Mouse (Mus musculus) midbrain, embryonic 14.5 days (tissue): Measurements from ENCODE around the gene Olfr948. TPM values are rescaled to one million over a fixed set of nuclear protein-coding genes. Genes with fewer than 3 reads are reported as not detected.

Experiments
- ATAC-seq: fragments of 200-750 bp; cut with Nextera tagmentation; 2 replicates; pipeline ENCODE4 v1.8.0; 2017; ENCODE audit warnings: moderate number of reproducible peaks, moderate library complexity; ENCODE audit not compliant: low FRiP score, low TSS enrichment
- DNase-seq: peaks from one replicate; pipeline ENCODE4 v3.0.0-alpha.2; 2015
- H3K27ac ChIP-seq: fragments of 300-500 bp; sonication (generic); replicated peaks from 2 replicates; pipeline ENCODE4 v1.5.1; 2014; ENCODE audit warnings: mild to moderate bottlenecking, low read depth, low read length, moderate library complexity
- H3K27me3 ChIP-seq: fragments of 300-500 bp; sonication (generic); 2 replicates; pipeline ENCODE4 v1.6.1; 2014; ENCODE audit warnings: low read length, control low read depth, mixed read lengths; ENCODE audit not compliant: control insufficient read depth, insufficient read depth
- H3K36me3 ChIP-seq: fragments of 300-500 bp; sonication (generic); 2 replicates; pipeline ENCODE4 v1.6.1; 2014; ENCODE audit warnings: low read length, control low read depth; ENCODE audit not compliant: control insufficient read depth, insufficient read depth
- H3K4me1 ChIP-seq: fragments of 300-500 bp; sonication (generic); 2 replicates; pipeline ENCODE4 v1.6.1; 2014; ENCODE audit warnings: mild to moderate bottlenecking, antibody characterized with exemption, low read length, control low read depth; ENCODE audit not compliant: control insufficient read depth, insufficient read depth
- H3K4me2 ChIP-seq: fragments of 300-500 bp; sonication (generic); 2 replicates; pipeline ENCODE4 v1.6.1; 2014; ENCODE audit warnings: mild to moderate bottlenecking, low read length, moderate library complexity
- H3K4me3 ChIP-seq: fragments of 300-500 bp; sonication (generic); replicated peaks from 2 replicates; pipeline ENCODE4 v1.5.1; 2014; ENCODE audit warnings: low read depth, low read length
- H3K9ac ChIP-seq: fragments of 300-500 bp; sonication (generic); replicated peaks from 2 replicates; pipeline ENCODE4 v1.6.1; 2014; ENCODE audit warnings: mild to moderate bottlenecking, low read length, moderate library complexity
- H3K9me3 ChIP-seq: fragments of 300-500 bp; sonication (generic); 2 replicates; pipeline ENCODE4 v1.6.1; 2016; ENCODE audit warnings: low read length, control low read depth, mixed read lengths; ENCODE audit not compliant: control insufficient read depth
- WGBS: fragments of 180-500 bp; shearing (Covaris S2); extraction: QIAGEN DNeasy Blood & Tissue Kit; methylation state at CpG from one replicate; pipeline ENCODE4 v1.1.7; 2014; 5-methylcytosine and 5-hydroxymethylcytosine counted together
- polyA plus RNA-seq: library from polyadenylated mRNA; unstranded; fragments of >200 nt; fragmentation: Nextera tagmentation; extraction: Ambion mirVana; gene quantifications from 2 replicates; pipeline ENCODE4 v1.2.1, GENCODE M21; 2014

Olfr948 gene
- polyA plus RNA-seq = not detected in 2 replicates

DNA sequence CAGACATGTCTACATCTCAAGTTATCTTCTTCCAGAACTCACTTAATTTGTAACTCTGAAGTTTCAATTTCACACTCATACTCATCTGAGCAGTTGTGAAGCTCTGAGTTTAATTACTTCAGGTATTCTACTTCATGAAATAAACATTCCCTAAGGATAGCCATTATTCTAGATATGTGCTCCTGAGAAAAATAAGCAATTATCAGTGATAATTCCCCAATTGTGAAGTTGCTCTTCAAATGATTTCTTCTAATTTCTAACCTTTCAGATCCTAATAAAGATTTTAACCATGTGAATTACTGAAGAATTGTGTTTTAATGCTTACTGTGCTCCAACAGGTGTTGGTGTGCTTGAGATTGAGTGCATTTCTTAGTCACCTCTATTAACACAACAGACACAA is at the start of gene Olfr948:
TSS of gene Olfr948 (minus strand) at position 101 of the 400 bp plus-strand sequence.
- no peaks in the 10 kb centered on the region for H3K4me1 ChIP-seq
- no peak within 1 kb of the TSS for H3K27ac ChIP-seq
- no peak within 1 kb of the TSS for H3K4me2 ChIP-seq
- DNase-seq = no peak
- no peaks in the 10 kb centered on the region for H3K36me3 ChIP-seq
- no peaks in the 10 kb centered on the region for H3K9me3 ChIP-seq
- H3K4me3 ChIP-seq = no peak within 1 kb of the TSS
- no peaks in the 10 kb centered on the region for H3K27me3 ChIP-seq
- ATAC-seq = no peak
- H3K9ac ChIP-seq = no peak within 1 kb of the TSS

DNA sequence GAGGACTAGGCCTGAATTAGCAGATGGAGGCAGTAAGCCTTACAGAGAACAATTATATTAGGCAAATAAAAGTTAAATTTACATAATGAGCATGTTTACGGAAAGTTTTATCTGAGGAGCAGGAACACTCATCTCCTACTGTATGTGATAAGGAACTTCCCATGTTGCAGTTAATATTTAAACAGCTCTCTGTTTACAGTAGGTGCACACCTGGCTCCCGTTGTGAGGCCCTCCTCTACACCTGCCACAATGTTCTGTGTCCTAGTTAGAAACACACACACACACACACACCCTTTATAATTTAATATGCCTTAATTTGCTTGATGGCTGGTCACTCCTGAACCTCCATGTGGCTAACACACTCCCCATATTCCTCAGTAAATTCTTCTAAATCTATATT is 38.7 kb downstream of the Olfr948 start:
- Histone ChIP-seq H3K4me1 (no peaks in the 10 kb centered on the region), H3K9me3 (no peaks in the 10 kb centered on the region), H3K27ac (no peak overlapping the region), H3K36me3 (no peaks in the 10 kb centered on the region), H3K9ac (no peak overlapping the region), H3K27me3 (no peaks in the 10 kb centered on the region), H3K4me3 (no peak overlapping the region), H3K4me2 (no peak overlapping the region)
- WGBS = 84% methylated on average over 2 of the region's 2 CpGs
- ATAC-seq (no peak), DNase-seq (no peak)

DNA sequence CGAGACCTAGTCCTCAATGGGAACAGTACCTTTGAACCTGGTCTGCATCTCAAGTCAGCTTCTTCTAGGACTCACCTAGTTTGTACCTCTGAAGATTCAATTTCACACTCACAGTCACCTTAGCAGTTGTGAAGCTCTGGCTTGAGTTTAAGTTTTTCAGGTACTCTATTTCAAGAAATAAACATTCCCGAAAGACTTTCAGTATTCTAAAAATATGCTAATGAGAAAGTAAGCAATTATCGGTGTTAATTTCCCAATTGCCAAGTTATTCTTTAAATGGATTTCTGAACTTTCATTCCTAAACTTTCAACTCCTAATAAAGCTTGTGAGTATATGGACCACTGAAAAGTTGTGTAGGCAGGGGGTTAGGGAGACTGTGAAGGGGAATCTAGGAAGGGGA is 49.1 kb downstream of the Olfr948 start, which contains the start of gene Olfr945:
TSS of gene Olfr945 (minus strand) at position 101 of the 400 bp plus-strand sequence.
- Histone ChIP-seq H3K27ac (no peak within 1 kb of the TSS), H3K4me2 (no peak within 1 kb of the TSS), H3K4me1 (no peaks in the 10 kb centered on the region), H3K9me3 (no peaks in the 10 kb centered on the region), H3K9ac (no peak within 1 kb of the TSS), H3K36me3 (no peaks in the 10 kb centered on the region), H3K27me3 (no peaks in the 10 kb centered on the region), H3K4me3 (no peak within 1 kb of the TSS)
- ATAC-seq (no peak), DNase-seq (no peak)
- WGBS = 91% methylated on average over 3 of the region's 3 CpGs

Other genes starting within 250 kb of the Olfr948 start
- not detected in 2 replicates for gene Olfr938, start 247.2 kb downstream of the Olfr948 start, polyA plus RNA-seq
- not detected in 2 replicates for gene Olfr27, start 197.9 kb downstream of the Olfr948 start, polyA plus RNA-seq
- not detected in 2 replicates for gene Olfr943, start 159.7 kb downstream of the Olfr948 start, polyA plus RNA-seq
- not detected in 2 replicates for gene Olfr944, start 124.1 kb downstream of the Olfr948 start, polyA plus RNA-seq
- gene Olfr1537, start 76.1 kb downstream of the Olfr948 start, polyA plus RNA-seq = not detected in 2 replicates
- gene Olfr945, start 49.2 kb downstream of the Olfr948 start, polyA plus RNA-seq = not detected in 2 replicates
- gene Olfr951, start 61.4 kb upstream of the Olfr948 start, polyA plus RNA-seq = not detected in 2 replicates
- not detected in 2 replicates for gene Olfr952, start 101.1 kb upstream of the Olfr948 start, polyA plus RNA-seq
- not detected in 2 replicates for gene Olfr954, start 130.7 kb upstream of the Olfr948 start, polyA plus RNA-seq
- gene Olfr955, start 145.9 kb upstream of the Olfr948 start, polyA plus RNA-seq = not detected in 2 replicates
- not detected in 2 replicates for gene Olfr44, start 167.9 kb upstream of the Olfr948 start, polyA plus RNA-seq
- not detected in 2 replicates for gene Olfr957, start 189.8 kb upstream of the Olfr948 start, polyA plus RNA-seq
- gene Olfr958, start 228.0 kb upstream of the Olfr948 start, polyA plus RNA-seq = not detected in 2 replicates
- not detected in 2 replicates for gene Olfr959, start 249.5 kb upstream of the Olfr948 start, polyA plus RNA-seq